Mouse (Mus musculus): ENCODE results near the gene Dhx38.

- TF ChIP-seq CTCF (IDR thresholded peaks at IDR 0.05; ENCODE audit: control insufficient read depth, insufficient read depth, low read length) (no peak), POLR2A (IDR thresholded peaks at IDR 0.05; ENCODE audit: borderline replicate concordance, control insufficient read depth, low read depth, low read length) (no peak)
These were observed 41.7 kb downstream of the Dhx38 start for GRCm38 (mm10) chr8:109524008-109524407.
